Mouse (Mus musculus): Measurements from ENCODE around the gene Slc25a42. TPM values are rescaled to one million over a fixed set of nuclear protein-coding genes. Genes with fewer than 3 reads are reported as not detected.
A peak's percentile ranks its signal among the peaks of the same experiment; 100 is the strongest.

Slc25a42 gene
- polyA plus RNA-seq (2015; fragmentation: Nextera tagmentation; extraction: Ambion mirVana), result 3.5 and 5.0 TPM in 2 replicates

GRCm38 (mm10) chr8:70212112-70213055 is at the start of gene Slc25a42:
Slc25a42 (minus strand) TSS chr8:70212305.
- peak within 1 kb of the TSS; percentile 91 for H3K9ac ChIP-seq

DNA sequence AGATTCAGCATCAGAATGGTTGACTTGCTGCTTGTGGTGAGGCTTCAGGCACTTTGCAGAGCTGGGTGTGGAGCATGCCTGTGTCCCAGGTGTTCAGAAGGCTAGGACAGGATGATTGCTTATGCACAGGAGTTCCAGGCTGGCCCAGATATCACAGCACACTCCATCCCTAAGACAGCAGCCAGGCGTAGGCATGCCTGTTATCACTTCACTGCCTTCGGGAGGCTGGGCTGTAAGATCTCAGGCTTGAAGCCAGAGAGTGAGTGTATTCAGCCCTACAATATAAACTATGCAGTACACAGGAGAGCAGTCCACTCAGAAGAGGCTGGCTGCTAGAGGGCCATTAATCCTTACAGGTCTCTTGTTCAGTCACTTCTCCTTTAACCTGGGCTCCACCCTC is 46.9 kb upstream of the Slc25a42 start:
- Histone ChIP-seq H3K4me1 (replicated peaks) (peaks cover 34% of the 10 kb centered on the region), H3K27me3 (no peaks in the 10 kb centered on the region), H3K9me3 (replicated peaks) (no peaks in the 10 kb centered on the region), H3K4me2 (no peak overlapping the region), H3K27ac (peak overlapping the region; percentile 44; the same call in 1 of the 2 replicates), H3K4me3 (replicated peaks) (no peak overlapping the region), H3K36me3 (peaks cover 99% of the 10 kb centered on the region), H3K9ac (no peak overlapping the region)
- 37% methylated on average over 2 of the region's 2 CpGs for WGBS (ENCODE audit: insufficient replicate concordance)
- DNase-seq, result no peak
- peak; percentile 77 for ATAC-seq (ENCODE audit: low read depth)

More at GRCm38 (mm10) chr8:70212112-70213055, at the start of gene Slc25a42:
- peak within 1 kb of the TSS; percentile 100 for H3K4me2 ChIP-seq
- WGBS (ENCODE audit: insufficient replicate concordance), result under 1% methylated on average over 65 of the region's 66 CpGs
- H3K4me3 ChIP-seq (replicated peaks), result peak within 1 kb of the TSS; percentile 80
- DNase-seq (peak; percentile 98), ATAC-seq (ENCODE audit: low read depth) (peak; percentile 93)
- peaks cover 61% of the 10 kb centered on the region for H3K4me1 ChIP-seq (replicated peaks)
- no peaks in the 10 kb centered on the region for H3K9me3 ChIP-seq (replicated peaks)
- H3K36me3 ChIP-seq, result no peaks in the 10 kb centered on the region
- no peaks in the 10 kb centered on the region for H3K27me3 ChIP-seq
- peak within 1 kb of the TSS; percentile 85 for H3K27ac ChIP-seq

DNA sequence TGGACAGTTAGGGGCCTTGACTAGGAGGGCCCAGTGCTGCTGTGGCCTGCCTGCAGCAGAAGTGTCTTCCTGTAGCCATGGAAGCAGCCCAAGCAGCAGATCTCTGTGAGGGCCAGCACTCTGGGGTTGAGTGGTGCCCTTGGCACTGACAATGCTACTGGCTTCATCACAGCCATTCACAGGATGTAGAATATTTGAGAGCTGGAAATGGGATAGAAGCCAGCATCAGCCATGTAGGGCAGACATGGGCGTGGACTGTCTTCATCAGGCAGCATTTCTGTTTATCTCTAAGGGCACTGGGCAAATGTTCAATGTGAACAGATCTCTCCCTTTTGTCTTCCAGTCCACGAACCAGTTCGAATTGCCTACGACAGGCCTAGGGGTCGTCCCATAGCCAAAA is 46.5 kb upstream of the Slc25a42 start:
- ATAC-seq (ENCODE audit: low read depth), result peak; percentile 54
- Histone ChIP-seq H3K27me3 (no peaks in the 10 kb centered on the region), H3K27ac (peak overlapping the region; percentile 44), H3K4me1 (replicated peaks) (peaks cover 34% of the 10 kb centered on the region), H3K9me3 (replicated peaks) (no peaks in the 10 kb centered on the region), H3K4me3 (replicated peaks) (no peak overlapping the region), H3K36me3 (peaks cover 99% of the 10 kb centered on the region), H3K4me2 (no peak overlapping the region), H3K9ac (0 out of 2 replicates have a peak overlapping the region, but pooled peaks have one; percentile 41)
- DNase-seq, result no peak
- WGBS (ENCODE audit: insufficient replicate concordance), result 65% methylated on average over 5 of the region's 5 CpGs

- ATAC-seq (ENCODE audit: low read depth), result no peak
- Histone ChIP-seq H3K4me1 (replicated peaks) (peaks cover 34% of the 10 kb centered on the region), H3K27ac (no peak overlapping the region), H3K27me3 (no peaks in the 10 kb centered on the region), H3K9ac (no peak overlapping the region), H3K4me2 (no peak overlapping the region), H3K9me3 (replicated peaks) (no peaks in the 10 kb centered on the region), H3K4me3 (replicated peaks) (no peak overlapping the region), H3K36me3 (peaks cover 99% of the 10 kb centered on the region)
- WGBS (ENCODE audit: insufficient replicate concordance), result 76% methylated on average over 3 of the region's 3 CpGs
- DNase-seq, result no peak
Measured at GRCm38 (mm10) chr8:70257456-70257855, 45.4 kb upstream of the Slc25a42 start.

GRCm38 (mm10) chr8:70254628-70255027 is 42.5 kb upstream of the Slc25a42 start:
- ATAC-seq (ENCODE audit: low read depth) (no peak), DNase-seq (no peak)
- Histone ChIP-seq H3K36me3 (peaks cover 99% of the 10 kb centered on the region), H3K4me2 (no peak overlapping the region), H3K9me3 (replicated peaks) (no peaks in the 10 kb centered on the region), H3K27me3 (no peaks in the 10 kb centered on the region), H3K4me3 (replicated peaks) (no peak overlapping the region), H3K4me1 (replicated peaks) (peaks cover 16% of the 10 kb centered on the region), H3K9ac (no peak overlapping the region), H3K27ac (no peak overlapping the region)
- 83% methylated on average over 1 of the region's 1 CpGs for WGBS (ENCODE audit: insufficient replicate concordance)

DNA sequence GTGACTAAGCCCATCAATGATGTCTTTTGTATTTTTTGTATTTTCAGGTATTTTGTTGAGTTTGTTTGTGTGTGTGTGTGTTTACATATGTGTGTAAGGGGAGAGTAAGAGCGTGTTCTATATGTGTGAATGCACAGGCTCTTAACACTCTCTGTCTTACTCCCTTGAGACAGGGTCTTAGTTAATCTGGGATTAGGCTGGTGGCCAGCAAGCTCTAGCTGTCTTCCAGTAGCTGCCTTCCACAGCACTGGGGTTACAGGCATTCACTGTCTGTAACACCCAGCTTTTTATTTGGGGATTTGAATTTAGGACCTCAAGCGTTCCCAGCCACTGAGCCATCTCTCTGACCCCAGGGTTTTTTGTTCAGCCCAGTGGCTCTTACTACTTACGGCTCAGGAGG is 35.7 kb upstream of the Slc25a42 start:
- DNase-seq, result no peak
- WGBS (ENCODE audit: insufficient replicate concordance), result 87% methylated on average over 3 of the region's 3 CpGs
- ATAC-seq (ENCODE audit: low read depth), result no peak
- Histone ChIP-seq H3K36me3 (peaks cover 93% of the 10 kb centered on the region), H3K27me3 (no peaks in the 10 kb centered on the region), H3K4me2 (no peak overlapping the region), H3K4me3 (replicated peaks) (no peak overlapping the region), H3K4me1 (replicated peaks) (peaks cover 4% of the 10 kb centered on the region), H3K9ac (no peak overlapping the region), H3K9me3 (replicated peaks) (no peaks in the 10 kb centered on the region), H3K27ac (no peak overlapping the region)

- no peak for ATAC-seq (ENCODE audit: low read depth)
- Histone ChIP-seq H3K27ac (no peak overlapping the region), H3K4me3 (replicated peaks) (no peak overlapping the region), H3K4me2 (no peak overlapping the region), H3K36me3 (peaks cover 93% of the 10 kb centered on the region), H3K9ac (no peak overlapping the region), H3K27me3 (no peaks in the 10 kb centered on the region), H3K4me1 (replicated peaks) (peaks cover 4% of the 10 kb centered on the region), H3K9me3 (replicated peaks) (no peaks in the 10 kb centered on the region)
- WGBS (ENCODE audit: insufficient replicate concordance), result 83% methylated on average over 6 of the region's 6 CpGs
- DNase-seq, result no peak
Measured at GRCm38 (mm10) chr8:70246622-70247021, 34.5 kb upstream of the Slc25a42 start.

GRCm38 (mm10) chr8:70240642-70241041 is 28.5 kb upstream of the Slc25a42 start:
- peaks cover 38% of the 10 kb centered on the region for H3K4me1 ChIP-seq (replicated peaks)
- no peak overlapping the region for H3K4me3 ChIP-seq (replicated peaks)
- peaks cover 88% of the 10 kb centered on the region for H3K36me3 ChIP-seq
- DNase-seq (no peak), ATAC-seq (ENCODE audit: low read depth) (no peak)
- WGBS (ENCODE audit: insufficient replicate concordance), result 83% methylated on average over 5 of the region's 5 CpGs
- no peak overlapping the region for H3K27ac ChIP-seq
- H3K9ac ChIP-seq, result no peak overlapping the region
- H3K27me3 ChIP-seq, result no peaks in the 10 kb centered on the region
- no peak overlapping the region for H3K4me2 ChIP-seq
- no peaks in the 10 kb centered on the region for H3K9me3 ChIP-seq (replicated peaks)

GRCm38 (mm10) chr8:70237842-70238241 is 25.7 kb upstream of the Slc25a42 start:
- 34% methylated on average over 2 of the region's 2 CpGs for WGBS (ENCODE audit: insufficient replicate concordance)

GRCm38 (mm10) chr8:70234781-70235128 is 22.6 kb upstream of the Slc25a42 start:
- 1% methylated on average over 15 of the region's 15 CpGs for WGBS (ENCODE audit: insufficient replicate concordance)
- H3K36me3 ChIP-seq, result peaks cover 49% of the 10 kb centered on the region
- no peaks in the 10 kb centered on the region for H3K9me3 ChIP-seq (replicated peaks)
- peak overlapping the region; percentile 76 for H3K4me3 ChIP-seq (replicated peaks)
- peak overlapping the region; percentile 88 for H3K9ac ChIP-seq
- ATAC-seq (ENCODE audit: low read depth) (no peak), DNase-seq (no peak)
- H3K4me1 ChIP-seq (replicated peaks), result peaks cover 61% of the 10 kb centered on the region
- peak overlapping the region; percentile 95 for H3K27ac ChIP-seq
- peak overlapping the region; percentile 96 for H3K4me2 ChIP-seq
- H3K27me3 ChIP-seq, result no peaks in the 10 kb centered on the region

More at GRCm38 (mm10) chr8:70237842-70238241, 25.7 kb upstream of the Slc25a42 start:
- peaks cover 51% of the 10 kb centered on the region for H3K4me1 ChIP-seq (replicated peaks)
- ATAC-seq (ENCODE audit: low read depth) (no peak), DNase-seq (no peak)
- no peak overlapping the region for H3K4me2 ChIP-seq
- no peak overlapping the region for H3K9ac ChIP-seq
- H3K27me3 ChIP-seq, result no peaks in the 10 kb centered on the region
- H3K27ac ChIP-seq, result peak overlapping the region; percentile 4; the same call in 1 of the 2 replicates
- no peak overlapping the region for H3K4me3 ChIP-seq (replicated peaks)
- H3K9me3 ChIP-seq (replicated peaks), result no peaks in the 10 kb centered on the region
- peaks cover 64% of the 10 kb centered on the region for H3K36me3 ChIP-seq

DNA sequence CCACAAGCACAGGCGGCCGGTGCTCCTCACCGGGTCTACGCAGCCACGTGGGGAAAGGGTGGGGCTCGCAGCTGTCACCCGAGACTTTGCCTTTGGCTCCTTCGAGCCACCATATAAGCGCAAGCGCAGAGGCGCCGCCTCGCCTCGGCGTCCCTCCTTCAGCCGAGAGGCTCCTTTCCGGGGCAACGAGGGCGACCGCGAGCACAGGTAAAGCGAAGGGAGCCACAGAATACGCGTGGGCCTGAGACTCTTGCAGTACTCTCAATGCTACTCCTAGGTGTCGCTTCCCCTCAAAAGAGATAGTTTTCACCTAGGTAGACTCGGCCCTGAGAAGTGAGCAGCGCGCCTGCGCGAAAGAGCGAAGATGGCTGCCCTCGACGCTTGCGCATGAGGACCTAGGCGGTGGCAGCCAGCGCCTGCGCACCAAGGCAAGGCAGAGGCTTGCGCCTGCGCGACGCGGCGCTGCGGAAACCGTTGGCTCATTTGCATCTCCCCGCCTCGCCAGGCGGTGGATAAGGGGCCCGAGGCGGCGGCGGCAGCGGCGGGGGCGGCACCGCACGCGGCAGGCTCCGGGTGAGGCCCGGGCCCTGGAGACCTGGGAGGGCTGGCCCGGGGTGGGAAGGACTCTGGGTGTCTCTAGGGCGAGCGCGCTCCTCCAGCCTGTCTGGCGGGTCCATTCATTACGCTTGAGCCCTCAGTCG is 22.1 kb upstream of the Slc25a42 start, which contains the start of the genes Sugp2 and Armc6:
TSS of gene Sugp2 (plus strand) at position 147 of the 701 bp plus-strand sequence.
TSS of gene Armc6 (minus strand) at position 387 of the 701 bp plus-strand sequence.
- peak; percentile 97 for ATAC-seq (ENCODE audit: low read depth)
- Histone ChIP-seq H3K36me3 (peaks cover 51% of the 10 kb centered on the region), H3K27ac (peak within 1 kb of the TSS; percentile 95), H3K4me1 (replicated peaks) (peaks cover 61% of the 10 kb centered on the region), H3K9me3 (replicated peaks) (no peaks in the 10 kb centered on the region), H3K4me3 (replicated peaks) (peak within 1 kb of the TSS; percentile 76), H3K27me3 (no peaks in the 10 kb centered on the region), H3K9ac (peak within 1 kb of the TSS; percentile 88), H3K4me2 (peak within 1 kb of the TSS; percentile 96)
- WGBS (ENCODE audit: insufficient replicate concordance), result under 1% methylated on average over 67 of the region's 67 CpGs
- peak; percentile 97 for DNase-seq
